Mouse (Mus musculus): ENCODE measurements around the gene Edil3. TPM values are rescaled to one million over a fixed set of nuclear protein-coding genes. Genes with fewer than 3 reads are reported as not detected.

The Edil3 gene
- polyA plus RNA-seq, 1 experiment, result 0.27 TPM

- TF ChIP-seq POLR2A (IDR thresholded peaks at IDR 0.05; ENCODE audit: low read depth, low read length), result no peak
- TF ChIP-seq CTCF (conservative IDR thresholded peaks at IDR 0.05; ENCODE audit: insufficient read depth, insufficient read length, low read depth, low read length), result no peak
- 79% methylated on average over 4 of the region's 4 CpGs for WGBS
- Histone ChIP-seq H3K27me3 (replicated peaks; ENCODE audit: control insufficient read depth, insufficient read depth, low read length) (no peaks in the 10 kb centered on the region), H3K27ac (ENCODE audit: insufficient read depth, low read depth, low read length) (no peak overlapping the region), H3K4me3 (ENCODE audit: insufficient read depth, low read depth, low read length) (no peak overlapping the region), H3K36me3 (ENCODE audit: control insufficient read depth, insufficient read depth, low read length) (no peaks in the 10 kb centered on the region), H3K4me1 (ENCODE audit: control insufficient read depth, insufficient read depth, low read length) (no peaks in the 10 kb centered on the region)
- no peak for DNase-seq
Measured at GRCm38 (mm10) chr13:89253990-89254642, 432.8 kb downstream of the Edil3 start.

DNA sequence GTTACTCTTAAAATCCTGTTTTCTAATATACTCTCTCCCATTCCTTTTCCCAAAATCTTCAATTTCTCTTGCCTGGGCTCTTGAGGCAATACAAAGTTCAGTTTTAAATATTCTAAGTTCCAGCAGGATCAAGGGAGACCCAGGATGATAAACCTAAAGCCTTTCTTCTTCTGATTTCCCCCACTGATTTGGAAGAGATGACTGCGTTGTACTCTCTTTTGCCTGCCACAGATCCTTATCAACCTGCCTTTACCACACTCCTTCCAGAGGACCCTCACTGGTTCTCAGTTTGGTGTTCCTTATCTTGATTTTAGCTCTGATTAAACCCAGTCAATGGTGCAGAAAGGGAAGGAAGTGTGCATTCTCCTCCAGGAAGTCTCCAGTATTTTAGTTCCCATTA is 435.6 kb downstream of the Edil3 start:
- TF ChIP-seq POLR2A (IDR thresholded peaks at IDR 0.05; ENCODE audit: low read depth, low read length) (no peak), CTCF (conservative IDR thresholded peaks at IDR 0.05; ENCODE audit: insufficient read depth, insufficient read length, low read depth, low read length) (no peak)
- no peak overlapping the region for H3K4me3 ChIP-seq (ENCODE audit: insufficient read depth, low read depth, low read length)
- DNase-seq, result no peak
- no peaks in the 10 kb centered on the region for H3K4me1 ChIP-seq (ENCODE audit: control insufficient read depth, insufficient read depth, low read length)
- H3K27ac ChIP-seq (ENCODE audit: insufficient read depth, low read depth, low read length), result no peak overlapping the region
- WGBS, result 63% methylated on average over 1 of the region's 1 CpGs
- H3K27me3 ChIP-seq (replicated peaks; ENCODE audit: control insufficient read depth, insufficient read depth, low read length), result no peaks in the 10 kb centered on the region
- no peaks in the 10 kb centered on the region for H3K36me3 ChIP-seq (ENCODE audit: control insufficient read depth, insufficient read depth, low read length)

- DNase-seq, result no peak
- Histone ChIP-seq H3K4me3 (ENCODE audit: insufficient read depth, low read depth, low read length) (no peak overlapping the region), H3K36me3 (ENCODE audit: control insufficient read depth, insufficient read depth, low read length) (no peaks in the 10 kb centered on the region), H3K27me3 (replicated peaks; ENCODE audit: control insufficient read depth, insufficient read depth, low read length) (no peaks in the 10 kb centered on the region), H3K27ac (ENCODE audit: insufficient read depth, low read depth, low read length) (no peak overlapping the region), H3K4me1 (ENCODE audit: control insufficient read depth, insufficient read depth, low read length) (no peaks in the 10 kb centered on the region)
- 66% methylated on average over 5 of the region's 5 CpGs for WGBS
- no peak for TF ChIP-seq POLR2A (IDR thresholded peaks at IDR 0.05; ENCODE audit: low read depth, low read length)
- no peak for TF ChIP-seq CTCF (conservative IDR thresholded peaks at IDR 0.05; ENCODE audit: insufficient read depth, insufficient read length, low read depth, low read length)
Measured at GRCm38 (mm10) chr13:89286696-89287305, 465.5 kb downstream of the Edil3 start.

DNA sequence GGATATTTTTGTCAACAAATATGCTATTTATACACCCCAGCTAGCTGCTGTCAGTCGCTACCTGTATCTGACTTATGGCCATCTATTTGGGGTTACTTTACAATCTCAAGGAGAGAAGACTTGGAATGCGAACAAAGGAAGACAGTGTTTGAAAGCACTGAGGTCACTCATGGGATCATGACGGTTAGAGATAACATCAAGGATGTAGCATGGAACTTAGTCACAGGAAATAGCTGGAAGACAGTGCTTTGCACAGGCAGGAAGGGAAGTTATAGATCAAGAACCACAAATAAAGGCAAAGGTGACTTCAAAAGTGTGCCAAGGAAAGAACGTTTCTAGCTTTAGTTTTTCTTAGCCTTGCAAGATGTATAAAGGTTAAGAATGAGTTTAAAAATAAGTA is 466.9 kb downstream of the Edil3 start:
- Histone ChIP-seq H3K4me1 (ENCODE audit: control insufficient read depth, insufficient read depth, low read length) (no peaks in the 10 kb centered on the region), H3K27me3 (replicated peaks; ENCODE audit: control insufficient read depth, insufficient read depth, low read length) (no peaks in the 10 kb centered on the region), H3K36me3 (ENCODE audit: control insufficient read depth, insufficient read depth, low read length) (no peaks in the 10 kb centered on the region), H3K27ac (ENCODE audit: insufficient read depth, low read depth, low read length) (no peak overlapping the region), H3K4me3 (ENCODE audit: insufficient read depth, low read depth, low read length) (no peak overlapping the region)
- WGBS, result 48% methylated on average over 4 of the region's 4 CpGs
- DNase-seq, result peak; percentile 42
- no peak for TF ChIP-seq POLR2A (IDR thresholded peaks at IDR 0.05; ENCODE audit: low read depth, low read length)
- no peak for TF ChIP-seq CTCF (conservative IDR thresholded peaks at IDR 0.05; ENCODE audit: insufficient read depth, insufficient read length, low read depth, low read length)

DNA sequence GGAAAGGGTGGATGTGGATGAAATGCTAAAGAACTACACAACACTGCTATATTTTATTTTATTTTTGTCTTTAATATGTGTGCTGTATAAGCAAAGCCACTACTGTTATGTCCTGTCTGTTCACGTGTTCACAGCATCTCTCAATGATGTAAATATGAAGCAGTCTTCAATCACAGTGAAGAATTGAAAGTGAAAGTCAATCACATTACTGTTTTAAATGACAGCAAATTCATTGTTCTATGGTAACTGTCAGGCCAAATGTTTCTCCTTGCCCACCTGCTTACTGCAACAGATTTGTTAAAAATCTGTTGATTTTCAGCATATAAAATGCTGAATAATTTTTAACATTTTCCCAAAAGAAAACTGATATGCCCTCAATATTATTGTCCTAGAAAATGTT is 499.9 kb downstream of the Edil3 start:
- TF ChIP-seq POLR2A (IDR thresholded peaks at IDR 0.05; ENCODE audit: low read depth, low read length) (no peak), CTCF (conservative IDR thresholded peaks at IDR 0.05; ENCODE audit: insufficient read depth, insufficient read length, low read depth, low read length) (no peak)
- H3K27ac ChIP-seq (ENCODE audit: insufficient read depth, low read depth, low read length), result no peak overlapping the region
- H3K4me3 ChIP-seq (ENCODE audit: insufficient read depth, low read depth, low read length), result no peak overlapping the region
- 80% methylated on average over 1 of the region's 1 CpGs for WGBS
- no peaks in the 10 kb centered on the region for H3K27me3 ChIP-seq (replicated peaks; ENCODE audit: control insufficient read depth, insufficient read depth, low read length)
- H3K4me1 ChIP-seq (ENCODE audit: control insufficient read depth, insufficient read depth, low read length), result no peaks in the 10 kb centered on the region
- H3K36me3 ChIP-seq (ENCODE audit: control insufficient read depth, insufficient read depth, low read length), result no peaks in the 10 kb centered on the region
- no peak for DNase-seq

- Histone ChIP-seq H3K4me1 (ENCODE audit: control insufficient read depth, insufficient read depth, low read length) (no peaks in the 10 kb centered on the region), H3K27me3 (replicated peaks; ENCODE audit: control insufficient read depth, insufficient read depth, low read length) (no peaks in the 10 kb centered on the region), H3K27ac (ENCODE audit: insufficient read depth, low read depth, low read length) (no peak overlapping the region), H3K4me3 (ENCODE audit: insufficient read depth, low read depth, low read length) (no peak overlapping the region), H3K36me3 (ENCODE audit: control insufficient read depth, insufficient read depth, low read length) (no peaks in the 10 kb centered on the region)
- no peak for DNase-seq
- no peak for TF ChIP-seq CTCF (conservative IDR thresholded peaks at IDR 0.05; ENCODE audit: insufficient read depth, insufficient read length, low read depth, low read length)
- no peak for TF ChIP-seq POLR2A (IDR thresholded peaks at IDR 0.05; ENCODE audit: low read depth, low read length)
- 78% methylated on average over 2 of the region's 2 CpGs for WGBS
Measured at GRCm38 (mm10) chr13:89324282-89324681, 503.0 kb downstream of the Edil3 start.

DNA sequence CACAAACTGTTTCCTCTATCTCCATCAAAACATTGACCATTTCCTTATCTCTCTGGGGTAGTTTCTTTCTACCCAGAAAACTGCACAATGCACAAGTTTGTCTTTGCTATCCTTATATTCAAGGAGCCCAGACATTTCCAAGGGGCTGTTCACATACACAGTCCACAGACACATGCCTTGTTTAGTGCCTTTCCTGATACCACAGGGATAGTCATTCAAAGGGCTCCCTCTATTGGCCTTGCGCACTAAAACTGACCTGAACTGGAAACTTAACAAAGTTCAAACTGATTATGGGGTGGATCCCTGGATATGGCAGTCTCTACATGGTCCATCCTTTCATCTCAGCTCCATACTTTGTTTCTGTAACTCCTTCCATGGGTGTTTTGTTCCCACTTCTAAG is 513.2 kb downstream of the Edil3 start:
- H3K27me3 ChIP-seq (replicated peaks; ENCODE audit: control insufficient read depth, insufficient read depth, low read length), result no peaks in the 10 kb centered on the region
- H3K36me3 ChIP-seq (ENCODE audit: control insufficient read depth, insufficient read depth, low read length), result no peaks in the 10 kb centered on the region
- H3K4me3 ChIP-seq (ENCODE audit: insufficient read depth, low read depth, low read length), result no peak overlapping the region
- WGBS, result 64% methylated on average over 1 of the region's 1 CpGs
- TF ChIP-seq POLR2A (IDR thresholded peaks at IDR 0.05; ENCODE audit: low read depth, low read length) (no peak), CTCF (conservative IDR thresholded peaks at IDR 0.05; ENCODE audit: insufficient read depth, insufficient read length, low read depth, low read length) (no peak)
- H3K4me1 ChIP-seq (ENCODE audit: control insufficient read depth, insufficient read depth, low read length), result no peaks in the 10 kb centered on the region
- DNase-seq, result peak; percentile 8
- H3K27ac ChIP-seq (ENCODE audit: insufficient read depth, low read depth, low read length), result no peak overlapping the region

Measured in kidney, adult 2 months (tissue).